Comparison of ENCODE assay signal across 8 mouse cellular contexts in the genomic region with DNA sequence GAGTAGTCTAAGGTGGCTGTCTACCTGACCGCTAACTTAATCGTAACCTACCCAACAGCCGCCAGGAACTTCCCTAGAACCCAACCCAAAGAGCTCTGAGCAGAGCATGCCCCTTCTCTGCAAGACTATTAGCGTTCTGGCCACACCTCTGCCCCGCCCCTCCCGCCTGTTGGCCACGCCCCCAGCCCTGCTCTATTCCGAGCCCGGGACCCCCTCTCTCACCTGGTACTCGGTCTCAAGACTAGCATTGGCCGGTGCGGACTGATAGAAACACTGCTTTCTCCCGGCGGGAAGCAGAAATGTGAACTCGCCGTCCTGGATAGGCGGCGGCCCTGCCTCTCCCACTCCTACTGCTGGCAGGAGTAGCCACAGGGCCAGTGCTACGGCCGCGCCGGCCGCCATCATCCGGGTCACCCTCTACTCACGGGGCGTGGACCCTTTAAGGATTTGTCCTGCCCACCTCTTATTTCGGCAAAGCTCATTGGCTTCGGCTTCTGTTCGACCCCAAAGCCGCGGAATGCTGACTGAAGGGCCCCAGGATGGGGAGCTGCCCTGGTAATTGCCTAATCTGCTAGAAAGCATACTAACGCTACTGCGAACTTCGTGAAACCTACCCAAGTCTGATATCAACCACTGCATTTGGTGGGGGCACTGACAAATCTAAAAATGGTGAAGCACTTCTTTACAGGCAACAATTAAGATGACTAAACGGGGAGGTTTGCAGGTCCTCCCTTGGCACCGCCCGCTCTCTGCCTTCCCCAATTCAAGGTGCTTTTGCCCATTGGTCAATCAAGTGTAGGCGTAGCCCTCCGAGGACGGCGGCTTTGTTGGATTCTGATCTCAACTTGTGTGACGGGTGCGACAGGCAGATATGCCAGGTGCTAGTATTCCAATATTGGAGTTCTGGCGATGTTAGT. TPM values are rescaled to one million over a fixed set of nuclear protein-coding genes. Genes with fewer than 3 reads are reported as not detected.
DNase-seq lines count a peak whose midpoint lies in the region; ATAC-seq and TF ChIP-seq lines count a peak whose summit lies in the region.

Gene Tmed1, minus strand, starts transcription at position 481 of the 917 bp plus-strand sequence.

- no peaks in the 10 kb centered on the region for H3K79me2 ChIP-seq in heart, adult 2 months (replicated peaks; ENCODE audit: control insufficient read depth, insufficient read depth, low read length)

- no peaks in the 10 kb centered on the region for H3K27me3 ChIP-seq in embryonic facial prominence, embryonic 14.5 days (replicated peaks; ENCODE audit: control insufficient read depth, insufficient read depth, low read length)
- H3K27me3 ChIP-seq in heart, adult 2 months (ENCODE audit: control insufficient read depth, insufficient read depth, low read length) = no peaks in the 10 kb centered on the region
- no peaks in the 10 kb centered on the region for H3K27me3 ChIP-seq in limb, embryonic 13.5 days
- no peaks in the 10 kb centered on the region for H3K27me3 ChIP-seq in midbrain, embryonic 16.5 days (ENCODE audit: control insufficient read depth, insufficient read depth, low read depth, low read length)

- peak; percentile 71 for TF ChIP-seq POLR2A in heart, adult 2 months (IDR thresholded peaks at IDR 0.05; ENCODE audit: insufficient read depth, low read depth, low read length)

- H3K9me3 ChIP-seq in embryonic facial prominence, embryonic 14.5 days (ENCODE audit: control insufficient read depth, low read length) = no peaks in the 10 kb centered on the region
- H3K9me3 ChIP-seq in limb, embryonic 13.5 days = no peaks in the 10 kb centered on the region
- H3K9me3 ChIP-seq in midbrain, embryonic 16.5 days (replicated peaks; ENCODE audit: control insufficient read depth, low read length, poor library complexity, severe bottlenecking) = no peaks in the 10 kb centered on the region

- intact Hi-C loops in heart, adult 2 months (cut with DNase I) = no loop called here

- peak within 1 kb of the TSS; percentile 75 for H3K9ac ChIP-seq in embryonic facial prominence, embryonic 14.5 days (ENCODE audit: low read depth, low read length)
- H3K9ac ChIP-seq in heart, adult 2 months (ENCODE audit: low read depth, low read length) = peak within 1 kb of the TSS; percentile 96
- peak within 1 kb of the TSS; percentile 77 for H3K9ac ChIP-seq in limb, embryonic 13.5 days
- H3K9ac ChIP-seq in midbrain, embryonic 16.5 days (ENCODE audit: low read depth, low read length) = peak within 1 kb of the TSS; percentile 76

- no peak for TF ChIP-seq CTCF in heart, adult 2 months (IDR thresholded peaks at IDR 0.05)

- peak within 1 kb of the TSS; percentile 92 for H3K27ac ChIP-seq in embryonic facial prominence, embryonic 14.5 days (replicated peaks; ENCODE audit: low read depth, low read length)
- peak within 1 kb of the TSS; percentile 97 for H3K27ac ChIP-seq in heart, adult 2 months
- H3K27ac ChIP-seq in limb, embryonic 13.5 days = peak within 1 kb of the TSS; percentile 92
- H3K27ac ChIP-seq in midbrain, embryonic 16.5 days (ENCODE audit: low read length) = peak within 1 kb of the TSS; percentile 95

- H3K4me1 ChIP-seq in embryonic facial prominence, embryonic 14.5 days (ENCODE audit: control insufficient read depth, insufficient read depth, low read length) = peaks cover 8% of the 10 kb centered on the region
- peaks cover 3% of the 10 kb centered on the region for H3K4me1 ChIP-seq in heart, adult 2 months (ENCODE audit: control insufficient read depth, insufficient read depth, low read length)
- peaks cover 16% of the 10 kb centered on the region for H3K4me1 ChIP-seq in limb, embryonic 13.5 days
- H3K4me1 ChIP-seq in midbrain, embryonic 16.5 days (ENCODE audit: control insufficient read depth, insufficient read depth, low read length) = peaks cover 13% of the 10 kb centered on the region

- WGBS in embryonic facial prominence, embryonic 14.5 days = under 1% methylated on average over 41 of the region's 44 CpGs
- WGBS in heart, adult 2 months = under 1% methylated on average over 44 of the region's 44 CpGs
- WGBS in limb, embryonic 13.5 days = under 1% methylated on average over 44 of the region's 44 CpGs
- under 1% methylated on average over 44 of the region's 44 CpGs for WGBS in midbrain, embryonic 16.5 days

- ATAC-seq in embryonic facial prominence, embryonic 14.5 days (ENCODE audit: low read depth) = peak; percentile 97
- ATAC-seq in limb, embryonic 13.5 days (ENCODE audit: low FRiP score, low read depth) = peak; percentile 97
- ATAC-seq in midbrain, embryonic 16.5 days = peak; percentile 97

- peak; percentile 97 for DNase-seq in 3T3-L1 (ENCODE audit: low read depth, low spot score)
- peak; percentile 85 to 90 for DNase-seq in adrenal gland, postnatal 4 days (ENCODE audit: low spot score in 2 of 2)
- peak; percentile 99 for DNase-seq in embryonic facial prominence, embryonic 14.5 days (ENCODE audit: low spot score)
- DNase-seq in heart, adult 2 months = peak; percentile 96
- DNase-seq in kidney, adult 8-10 months = peak; percentile 96 to 97
- DNase-seq in spleen, postnatal 10 days (ENCODE audit: low spot score in 2 of 2) = peak; percentile 89 to 95

- H3K4me3 ChIP-seq in embryonic facial prominence, embryonic 14.5 days (ENCODE audit: low read depth, low read length) = peak within 1 kb of the TSS; percentile 69
- H3K4me3 ChIP-seq in heart, adult 2 months = peak within 1 kb of the TSS; percentile 73
- peak within 1 kb of the TSS; percentile 70 for H3K4me3 ChIP-seq in limb, embryonic 13.5 days
- H3K4me3 ChIP-seq in midbrain, embryonic 16.5 days (ENCODE audit: low read depth, low read length) = peak within 1 kb of the TSS; percentile 71

- peak; percentile 54; the same call in 1 of the 2 replicates for TF ChIP-seq EP300 in heart, adult 2 months (IDR thresholded peaks at IDR 0.05; ENCODE audit: insufficient read depth, low read depth, low read length)

- peak within 1 kb of the TSS; percentile 83 for H3K4me2 ChIP-seq in embryonic facial prominence, embryonic 14.5 days (ENCODE audit: low read depth, low read length)
- peak within 1 kb of the TSS; percentile 69 for H3K4me2 ChIP-seq in limb, embryonic 13.5 days (replicated peaks)
- H3K4me2 ChIP-seq in midbrain, embryonic 16.5 days (ENCODE audit: low read length) = peak within 1 kb of the TSS; percentile 65

- H3K36me3 ChIP-seq in embryonic facial prominence, embryonic 14.5 days (ENCODE audit: control insufficient read depth, insufficient read depth, low read length) = peaks cover 42% of the 10 kb centered on the region
- H3K36me3 ChIP-seq in heart, adult 2 months (ENCODE audit: control insufficient read depth, insufficient read depth, low read length) = no peaks in the 10 kb centered on the region
- peaks cover 42% of the 10 kb centered on the region for H3K36me3 ChIP-seq in limb, embryonic 13.5 days
- peaks cover 21% of the 10 kb centered on the region for H3K36me3 ChIP-seq in midbrain, embryonic 16.5 days (ENCODE audit: control insufficient read depth, insufficient read depth, low read length)

RNA-seq across cellular contexts. Expression of gene Tmed1, which starts in this region (rescaled TPM):
- total RNA-seq in adrenal gland, postnatal 4 days (2021) = 10 to 100 TPM; 37.3 to 37.8 TPM
- 103 and 115 TPM in 2 replicates for polyA plus RNA-seq in embryonic facial prominence, embryonic 14.5 days (2014; fragmentation: Nextera tagmentation; extraction: Ambion mirVana)
- total RNA-seq in heart, adult 2 months (2021) = 10 to 100 TPM; 40.9 to 47.2 TPM
- 48.1 and 58.9 TPM in 2 replicates for polyA plus RNA-seq in heart, adult 2 months (2012; rRNA removed)
- polyA plus RNA-seq in limb, embryonic 13.5 days (2015; fragmentation: Nextera tagmentation; extraction: Ambion mirVana) = 135 and 138 TPM in 2 replicates
- 54.5 and 55.2 TPM in 2 replicates for polyA plus RNA-seq in midbrain, embryonic 16.5 days (2015; fragmentation: Nextera tagmentation; extraction: Ambion mirVana)

Comparison
In these comparisons a context has a peak if more than half of its experiments do, and no peak if none do; other contexts are left out.
1. Peak in every context shown above with its lines: DNase-seq, ATAC-seq, H3K4me3 ChIP-seq and H3K27ac ChIP-seq.